Mouse (Mus musculus) forebrain, embryonic 14.5 days (tissue): Measurements from ENCODE around the gene Ssx2ip. TPM values are rescaled to one million over a fixed set of nuclear protein-coding genes. Genes with fewer than 3 reads are reported as not detected.

ENCODE experiments used
- ATAC-seq: fragments of 200-750 bp; cut with Nextera tagmentation; 2 replicates; pipeline ENCODE4 v1.8.0; 2017; ENCODE audit warnings: mild to moderate bottlenecking, moderate library complexity
- DNase-seq: peaks from one replicate; pipeline ENCODE4 v3.0.0-alpha.2; 2015; ENCODE audit warnings: low spot score
- H3K27ac ChIP-seq: fragments of 300-500 bp; sonication (generic); 2 replicates; pipeline ENCODE4 v1.5.1; 2014; ENCODE audit warnings: low read depth, mild to moderate bottlenecking, control low read depth, low read length, moderate library complexity
- H3K27me3 ChIP-seq: fragments of 300-500 bp; sonication (generic); replicated peaks from 2 replicates; pipeline ENCODE4 v1.6.1; 2014; ENCODE audit warnings: low read length, control low read depth, mixed read lengths; ENCODE audit not compliant: control insufficient read depth, insufficient read depth
- H3K36me3 ChIP-seq: fragments of 300-500 bp; sonication (generic); 2 replicates; pipeline ENCODE4 v1.6.1; 2014; ENCODE audit warnings: low read length, control low read depth; ENCODE audit not compliant: control insufficient read depth, insufficient read depth
- H3K4me1 ChIP-seq: fragments of 300-500 bp; sonication (generic); 2 replicates; pipeline ENCODE4 v1.6.1; 2014; ENCODE audit warnings: antibody characterized with exemption, low read length, control low read depth; ENCODE audit not compliant: control insufficient read depth, insufficient read depth
- H3K4me2 ChIP-seq: fragments of 300-500 bp; sonication (generic); 2 replicates; pipeline ENCODE4 v1.6.1; 2014; ENCODE audit warnings: mild to moderate bottlenecking, control low read depth, low read length
- H3K4me3 ChIP-seq: fragments of 300-500 bp; sonication (generic); 2 replicates; pipeline ENCODE4 v1.5.1; 2014; ENCODE audit warnings: low read depth, low read length, control low read depth
- H3K9ac ChIP-seq: fragments of 300-500 bp; sonication (generic); 2 replicates; pipeline ENCODE4 v1.6.1; 2014; ENCODE audit warnings: mild to moderate bottlenecking, low read length, control low read depth, moderate library complexity
- H3K9me3 ChIP-seq: fragments of 300-500 bp; sonication (generic); replicated peaks from 2 replicates; pipeline ENCODE4 v1.6.1; 2016; ENCODE audit warnings: low read length, control low read depth, mixed read lengths; ENCODE audit not compliant: control insufficient read depth
- WGBS: fragments of 180-500 bp; shearing (Covaris S2); extraction: QIAGEN DNeasy Blood & Tissue Kit; methylation state at CpG from one replicate; pipeline ENCODE4 v1.1.7; 2014; 5-methylcytosine and 5-hydroxymethylcytosine counted together
- polyA plus RNA-seq: library from polyadenylated mRNA; unstranded; fragments of >200 nt; fragmentation: Nextera tagmentation; extraction: Ambion mirVana; gene quantifications from 2 replicates; pipeline ENCODE4 v1.2.1, GENCODE M21; 2014

Gene Ssx2ip
- polyA plus RNA-seq, 1 experiment from 2014 or later, result 20.8 TPM

GRCm38 (mm10) chr3:146447598-146447997 is 43.2 kb downstream of the Ssx2ip start:
- 0 out of 2 replicates have a peak, but pooled peaks cover 3% of the 10 kb centered on the region for H3K4me1 ChIP-seq
- H3K9me3 ChIP-seq, result no peaks in the 10 kb centered on the region
- no peak overlapping the region for H3K9ac ChIP-seq
- no peak overlapping the region for H3K4me3 ChIP-seq
- 92% methylated on average over 3 of the region's 3 CpGs for WGBS
- H3K36me3 ChIP-seq, result peaks cover under 1% of the 10 kb centered on the region; the same call in 1 of the 2 replicates
- H3K27me3 ChIP-seq, result no peaks in the 10 kb centered on the region
- no peak overlapping the region for H3K27ac ChIP-seq
- H3K4me2 ChIP-seq, result no peak overlapping the region
- DNase-seq (no peak), ATAC-seq (no peak)

- WGBS, result 90% methylated on average over 10 of the region's 10 CpGs
- H3K36me3 ChIP-seq, result no peaks in the 10 kb centered on the region
- ATAC-seq, result no peak
Observed at GRCm38 (mm10) chr3:146448372-146448771, 43.9 kb downstream of the Ssx2ip start.

GRCm38 (mm10) chr3:146448969-146449368 is 44.5 kb downstream of the Ssx2ip start:
- Histone ChIP-seq H3K4me2 (no peak overlapping the region), H3K27ac (no peak overlapping the region), H3K36me3 (no peaks in the 10 kb centered on the region), H3K4me1 (0 out of 2 replicates have a peak, but pooled peaks cover 3% of the 10 kb centered on the region), H3K27me3 (no peaks in the 10 kb centered on the region), H3K9ac (no peak overlapping the region), H3K9me3 (no peaks in the 10 kb centered on the region), H3K4me3 (no peak overlapping the region)
- no peak for ATAC-seq
- DNase-seq, result no peak
- whole genome bisulfite sequencing, result 82% methylated on average over 6 of the region's 6 CpGs

More at GRCm38 (mm10) chr3:146448372-146448771, 43.9 kb downstream of the Ssx2ip start:
- H3K4me1 ChIP-seq, result 0 out of 2 replicates have a peak, but pooled peaks cover 3% of the 10 kb centered on the region
- no peak overlapping the region for H3K9ac ChIP-seq
- H3K4me3 ChIP-seq, result no peak overlapping the region
- no peaks in the 10 kb centered on the region for H3K27me3 ChIP-seq
- H3K4me2 ChIP-seq, result no peak overlapping the region
- no peak overlapping the region for H3K27ac ChIP-seq
- DNase-seq, result no peak
- no peaks in the 10 kb centered on the region for H3K9me3 ChIP-seq

- no peaks in the 10 kb centered on the region for H3K36me3 ChIP-seq
- H3K27me3 ChIP-seq, result no peaks in the 10 kb centered on the region
- ATAC-seq (no peak), DNase-seq (no peak)
- peak within 1 kb of the TSS; percentile 46 for H3K4me3 ChIP-seq
- H3K4me1 ChIP-seq, result 0 out of 2 replicates have a peak, but pooled peaks cover 3% of the 10 kb centered on the region
- 50% methylated on average over 9 of the region's 9 CpGs for WGBS
- peak within 1 kb of the TSS; percentile 81 for H3K4me2 ChIP-seq
- H3K27ac ChIP-seq, result peak within 1 kb of the TSS; percentile 58; the same call in 1 of the 2 replicates
- peak within 1 kb of the TSS; percentile 70 for H3K9ac ChIP-seq
- no peaks in the 10 kb centered on the region for H3K9me3 ChIP-seq
Observed at GRCm38 (mm10) chr3:146449745-146450250, 45.4 kb downstream of the Ssx2ip start, which contains the start of gene Ctbs. TSS of gene Ctbs (plus strand) at chr3:146449795.

GRCm38 (mm10) chr3:146450371-146450841 is 46.0 kb downstream of the Ssx2ip start:
- DNase-seq (peak; percentile 95), ATAC-seq (peak; percentile 99)
- H3K27ac ChIP-seq, result peak overlapping the region; percentile 58; the same call in 1 of the 2 replicates
- 0% methylated on average over 29 of the region's 29 CpGs for WGBS
- H3K9ac ChIP-seq, result peak overlapping the region; percentile 70
- peak overlapping the region; percentile 81 for H3K4me2 ChIP-seq
- no peaks in the 10 kb centered on the region for H3K27me3 ChIP-seq
- no peaks in the 10 kb centered on the region for H3K36me3 ChIP-seq
- H3K4me1 ChIP-seq, result 0 out of 2 replicates have a peak, but pooled peaks cover 3% of the 10 kb centered on the region
- H3K4me3 ChIP-seq, result peak overlapping the region; percentile 46
- no peaks in the 10 kb centered on the region for H3K9me3 ChIP-seq

- Histone ChIP-seq H3K27ac (no peak overlapping the region), H3K36me3 (no peaks in the 10 kb centered on the region), H3K4me3 (no peak overlapping the region), H3K4me1 (0 out of 2 replicates have a peak, but pooled peaks cover 3% of the 10 kb centered on the region), H3K27me3 (no peaks in the 10 kb centered on the region), H3K9ac (no peak overlapping the region), H3K9me3 (no peaks in the 10 kb centered on the region), H3K4me2 (no peak overlapping the region)
- WGBS, result 86% methylated on average over 5 of the region's 5 CpGs
- no peak for ATAC-seq
- DNase-seq, result no peak
Observed at GRCm38 (mm10) chr3:146451375-146451774, 46.9 kb downstream of the Ssx2ip start.

- H3K27me3 ChIP-seq, result no peaks in the 10 kb centered on the region
- H3K36me3 ChIP-seq, result no peaks in the 10 kb centered on the region
- whole genome bisulfite sequencing, result 59% methylated on average over 2 of the region's 2 CpGs
- no peak overlapping the region for H3K9ac ChIP-seq
- H3K4me2 ChIP-seq, result no peak overlapping the region
- no peaks in the 10 kb centered on the region for H3K4me1 ChIP-seq
- no peak overlapping the region for H3K4me3 ChIP-seq
- DNase-seq (no peak), ATAC-seq (no peak)
- no peak overlapping the region for H3K27ac ChIP-seq
- H3K9me3 ChIP-seq, result no peaks in the 10 kb centered on the region
Observed at GRCm38 (mm10) chr3:146462939-146463338, 58.5 kb downstream of the Ssx2ip start.

GRCm38 (mm10) chr3:146469226-146469625 is 64.8 kb downstream of the Ssx2ip start:
- H3K27ac ChIP-seq, result no peak overlapping the region
- H3K9me3 ChIP-seq, result no peaks in the 10 kb centered on the region
- H3K27me3 ChIP-seq, result no peaks in the 10 kb centered on the region
- 84% methylated on average over 2 of the region's 2 CpGs for WGBS
- no peaks in the 10 kb centered on the region for H3K36me3 ChIP-seq
- ATAC-seq (no peak), DNase-seq (no peak)
- no peak overlapping the region for H3K9ac ChIP-seq
- H3K4me2 ChIP-seq, result no peak overlapping the region
- H3K4me3 ChIP-seq, result no peak overlapping the region
- no peaks in the 10 kb centered on the region for H3K4me1 ChIP-seq

GRCm38 (mm10) chr3:146472657-146473056 is 68.2 kb downstream of the Ssx2ip start:
- Histone ChIP-seq H3K36me3 (no peaks in the 10 kb centered on the region), H3K9me3 (no peaks in the 10 kb centered on the region), H3K4me3 (no peak overlapping the region), H3K27ac (no peak overlapping the region), H3K9ac (no peak overlapping the region), H3K4me1 (no peaks in the 10 kb centered on the region), H3K4me2 (no peak overlapping the region), H3K27me3 (no peaks in the 10 kb centered on the region)
- ATAC-seq, result no peak
- no peak for DNase-seq
- WGBS, result 77% methylated on average over 4 of the region's 4 CpGs
